Mouse (Mus musculus): ENCODE measurements at regions not wholly inside any gene's neighbourhood (a gene's known extent, or its start where the extent isn't known, plus 50 kb on each side); places are given as distances from the start of the nearest gene placed in this dataset.

- Histone ChIP-seq H3K27me3 (replicated peaks; ENCODE audit: control insufficient read depth, insufficient read depth, low read length) (no peaks in the 10 kb centered on the region), H3K36me3 (ENCODE audit: control insufficient read depth, insufficient read depth) (no peaks in the 10 kb centered on the region), H3K9me3 (ENCODE audit: control insufficient read depth, low read length) (no peaks in the 10 kb centered on the region), H3K4me3 (replicated peaks; ENCODE audit: low read length) (no peak overlapping the region), H3K4me2 (ENCODE audit: low read length) (no peak overlapping the region), H3K4me1 (replicated peaks; ENCODE audit: control insufficient read depth, insufficient read depth, low read length) (no peaks in the 10 kb centered on the region; the same call in 1 of the 2 replicates), H3K27ac (ENCODE audit: low read length) (no peak overlapping the region), H3K9ac (replicated peaks; ENCODE audit: low read depth, low read length) (no peak overlapping the region)
- 13% methylated on average over 1 of the region's 1 CpGs for WGBS
- peak; percentile 88 for ATAC-seq
Observed at GRCm38 (mm10) chr12:95173810-95174402, 518.1 kb upstream of the Flrt2 start.

- no peak overlapping the region for H3K4me2 ChIP-seq (ENCODE audit: low read length)
- H3K36me3 ChIP-seq (ENCODE audit: control insufficient read depth, insufficient read depth), result no peaks in the 10 kb centered on the region
- no peaks in the 10 kb centered on the region for H3K9me3 ChIP-seq (ENCODE audit: control insufficient read depth, low read length)
- WGBS, result 78% methylated on average over 8 of the region's 8 CpGs
- no peak overlapping the region for H3K27ac ChIP-seq (ENCODE audit: low read length)
- no peak overlapping the region for H3K4me3 ChIP-seq (replicated peaks; ENCODE audit: low read length)
- H3K9ac ChIP-seq (replicated peaks; ENCODE audit: low read depth, low read length), result no peak overlapping the region
- no peaks in the 10 kb centered on the region for H3K4me1 ChIP-seq (replicated peaks; ENCODE audit: control insufficient read depth, insufficient read depth, low read length)
- no peak for ATAC-seq
- H3K27me3 ChIP-seq (replicated peaks; ENCODE audit: control insufficient read depth, insufficient read depth, low read length), result no peaks in the 10 kb centered on the region
Observed at GRCm38 (mm10) chr12:95202486-95202885, 489.5 kb upstream of the Flrt2 start.

- no peaks in the 10 kb centered on the region for H3K36me3 ChIP-seq (ENCODE audit: control insufficient read depth, insufficient read depth)
- no peak overlapping the region for H3K4me3 ChIP-seq (replicated peaks; ENCODE audit: low read length)
- H3K9ac ChIP-seq (replicated peaks; ENCODE audit: low read depth, low read length), result no peak overlapping the region
- no peak for ATAC-seq
- no peak overlapping the region for H3K4me2 ChIP-seq (ENCODE audit: low read length)
- WGBS, result 75% methylated on average over 3 of the region's 3 CpGs
- H3K27me3 ChIP-seq (replicated peaks; ENCODE audit: control insufficient read depth, insufficient read depth, low read length), result no peaks in the 10 kb centered on the region
- H3K9me3 ChIP-seq (ENCODE audit: control insufficient read depth, low read length), result no peaks in the 10 kb centered on the region
- no peak overlapping the region for H3K27ac ChIP-seq (ENCODE audit: low read length)
- no peaks in the 10 kb centered on the region for H3K4me1 ChIP-seq (replicated peaks; ENCODE audit: control insufficient read depth, insufficient read depth, low read length)
Observed at GRCm38 (mm10) chr12:95205081-95205480, 486.9 kb upstream of the Flrt2 start.

- Histone ChIP-seq H3K4me2 (ENCODE audit: low read length) (no peak overlapping the region), H3K36me3 (ENCODE audit: control insufficient read depth, insufficient read depth) (no peaks in the 10 kb centered on the region), H3K4me1 (replicated peaks; ENCODE audit: control insufficient read depth, insufficient read depth, low read length) (no peaks in the 10 kb centered on the region), H3K27me3 (replicated peaks; ENCODE audit: control insufficient read depth, insufficient read depth, low read length) (no peaks in the 10 kb centered on the region), H3K4me3 (replicated peaks; ENCODE audit: low read length) (no peak overlapping the region), H3K9ac (replicated peaks; ENCODE audit: low read depth, low read length) (no peak overlapping the region), H3K9me3 (ENCODE audit: control insufficient read depth, low read length) (no peaks in the 10 kb centered on the region), H3K27ac (ENCODE audit: low read length) (no peak overlapping the region)
- no peak for ATAC-seq
- 55% methylated on average over 3 of the region's 3 CpGs for WGBS
Observed at GRCm38 (mm10) chr12:95239158-95239779, 452.8 kb upstream of the Flrt2 start.

- no peak for ATAC-seq
- Histone ChIP-seq H3K9me3 (ENCODE audit: control insufficient read depth, low read length) (peaks cover 2% of the 10 kb centered on the region; the same call in 1 of the 2 replicates), H3K9ac (replicated peaks; ENCODE audit: low read depth, low read length) (no peak overlapping the region), H3K4me3 (replicated peaks; ENCODE audit: low read length) (no peak overlapping the region), H3K27ac (ENCODE audit: low read length) (no peak overlapping the region), H3K36me3 (ENCODE audit: control insufficient read depth, insufficient read depth) (no peaks in the 10 kb centered on the region), H3K4me1 (replicated peaks; ENCODE audit: control insufficient read depth, insufficient read depth, low read length) (no peaks in the 10 kb centered on the region), H3K27me3 (replicated peaks; ENCODE audit: control insufficient read depth, insufficient read depth, low read length) (no peaks in the 10 kb centered on the region), H3K4me2 (ENCODE audit: low read length) (no peak overlapping the region)
- 79% methylated on average over 3 of the region's 3 CpGs for WGBS
Observed at GRCm38 (mm10) chr12:95267187-95267586, 424.8 kb upstream of the Flrt2 start.

- no peak overlapping the region for H3K9ac ChIP-seq (replicated peaks; ENCODE audit: low read depth, low read length)
- WGBS, result 76% methylated on average over 2 of the region's 2 CpGs
- ATAC-seq, result no peak
Observed at GRCm38 (mm10) chr12:95305386-95305785, 386.6 kb upstream of the Flrt2 start.

GRCm38 (mm10) chr12:95315151-95315750 lies 376.8 kb upstream of the Flrt2 start:
- Histone ChIP-seq H3K9ac (replicated peaks; ENCODE audit: low read depth, low read length) (no peak overlapping the region), H3K27me3 (replicated peaks; ENCODE audit: control insufficient read depth, insufficient read depth, low read length) (no peaks in the 10 kb centered on the region), H3K27ac (ENCODE audit: low read length) (no peak overlapping the region), H3K36me3 (ENCODE audit: control insufficient read depth, insufficient read depth) (no peaks in the 10 kb centered on the region), H3K9me3 (ENCODE audit: control insufficient read depth, low read length) (no peaks in the 10 kb centered on the region), H3K4me3 (replicated peaks; ENCODE audit: low read length) (no peak overlapping the region), H3K4me2 (ENCODE audit: low read length) (no peak overlapping the region), H3K4me1 (replicated peaks; ENCODE audit: control insufficient read depth, insufficient read depth, low read length) (no peaks in the 10 kb centered on the region)
- no peak for ATAC-seq
- WGBS, result 93% methylated on average over 2 of the region's 2 CpGs

More at GRCm38 (mm10) chr12:95305386-95305785, 386.6 kb upstream of the Flrt2 start:
- H3K36me3 ChIP-seq (ENCODE audit: control insufficient read depth, insufficient read depth), result no peaks in the 10 kb centered on the region
- H3K27me3 ChIP-seq (replicated peaks; ENCODE audit: control insufficient read depth, insufficient read depth, low read length), result no peaks in the 10 kb centered on the region
- no peak overlapping the region for H3K4me3 ChIP-seq (replicated peaks; ENCODE audit: low read length)
- no peaks in the 10 kb centered on the region for H3K4me1 ChIP-seq (replicated peaks; ENCODE audit: control insufficient read depth, insufficient read depth, low read length)
- no peaks in the 10 kb centered on the region for H3K9me3 ChIP-seq (ENCODE audit: control insufficient read depth, low read length)
- no peak overlapping the region for H3K4me2 ChIP-seq (ENCODE audit: low read length)
- H3K27ac ChIP-seq (ENCODE audit: low read length), result no peak overlapping the region

- Histone ChIP-seq H3K9me3 (ENCODE audit: control insufficient read depth, low read length) (no peaks in the 10 kb centered on the region), H3K4me3 (replicated peaks; ENCODE audit: low read length) (no peak overlapping the region), H3K27ac (ENCODE audit: low read length) (no peak overlapping the region), H3K36me3 (ENCODE audit: control insufficient read depth, insufficient read depth) (no peaks in the 10 kb centered on the region), H3K27me3 (replicated peaks; ENCODE audit: control insufficient read depth, insufficient read depth, low read length) (no peaks in the 10 kb centered on the region), H3K4me2 (ENCODE audit: low read length) (no peak overlapping the region), H3K9ac (replicated peaks; ENCODE audit: low read depth, low read length) (no peak overlapping the region), H3K4me1 (replicated peaks; ENCODE audit: control insufficient read depth, insufficient read depth, low read length) (no peaks in the 10 kb centered on the region)
- 25% methylated on average over 1 of the region's 1 CpGs for WGBS
- ATAC-seq, result peak; percentile 68
Observed at GRCm38 (mm10) chr12:95316820-95317219, 375.2 kb upstream of the Flrt2 start.

- Histone ChIP-seq H3K4me1 (replicated peaks; ENCODE audit: control insufficient read depth, insufficient read depth, low read length) (no peaks in the 10 kb centered on the region), H3K36me3 (ENCODE audit: control insufficient read depth, insufficient read depth) (no peaks in the 10 kb centered on the region), H3K27ac (ENCODE audit: low read length) (no peak overlapping the region), H3K4me2 (ENCODE audit: low read length) (no peak overlapping the region), H3K4me3 (replicated peaks; ENCODE audit: low read length) (no peak overlapping the region), H3K9ac (replicated peaks; ENCODE audit: low read depth, low read length) (no peak overlapping the region), H3K27me3 (replicated peaks; ENCODE audit: control insufficient read depth, insufficient read depth, low read length) (no peaks in the 10 kb centered on the region), H3K9me3 (ENCODE audit: control insufficient read depth, low read length) (no peaks in the 10 kb centered on the region)
- ATAC-seq, result peak; percentile 45; the same call in 1 of the 2 replicates
- WGBS, result 51% methylated on average over 3 of the region's 3 CpGs
Observed at GRCm38 (mm10) chr12:95321693-95322092, 370.3 kb upstream of the Flrt2 start.
